Mouse (Mus musculus): ENCODE data around the gene Celf1.

Celf1 gene

DNA sequence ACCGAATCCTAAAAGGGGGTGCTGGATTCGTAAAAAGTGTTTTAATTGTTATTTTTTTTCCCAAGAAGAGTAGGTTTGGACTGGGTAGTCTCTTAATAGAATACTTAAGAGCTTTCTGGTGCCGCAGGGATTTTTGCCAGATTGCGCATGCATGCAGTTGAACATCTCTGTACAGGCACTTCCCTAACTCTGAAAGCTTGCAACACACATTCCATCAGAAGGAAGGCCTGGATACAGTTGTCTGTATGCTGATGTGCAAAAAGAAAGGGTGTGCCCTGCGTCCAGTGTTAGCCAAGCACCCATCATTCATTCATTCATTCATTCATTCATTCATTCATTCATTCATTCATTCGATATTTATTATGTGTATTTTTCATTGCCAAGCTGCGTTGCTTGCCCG is 432 bp upstream of the Celf1 start:
- DNase-seq (ENCODE audit: low read depth, low spot score), result no peak

DNA sequence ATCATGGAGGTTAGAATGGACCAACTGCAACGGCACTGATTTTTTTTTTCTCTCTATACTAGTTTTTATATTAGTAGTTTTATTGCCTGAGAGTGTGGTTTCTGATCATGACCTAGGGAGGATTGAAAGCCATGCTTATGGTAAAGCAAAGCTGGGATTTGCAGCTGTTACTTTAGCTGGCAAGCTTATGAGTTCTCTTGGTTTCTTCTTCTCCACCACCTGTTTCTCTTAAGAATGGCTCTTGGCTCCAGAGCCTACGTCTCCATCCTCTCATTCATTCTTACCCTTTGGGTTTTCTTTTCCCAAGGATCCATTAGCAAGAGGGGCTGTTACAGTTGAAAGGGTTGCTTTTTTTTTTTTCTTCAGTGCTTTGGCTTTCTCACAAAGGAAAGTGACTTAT is 1.6 kb downstream of the Celf1 start:
- no peak for DNase-seq (ENCODE audit: low read depth, low spot score)

DNA sequence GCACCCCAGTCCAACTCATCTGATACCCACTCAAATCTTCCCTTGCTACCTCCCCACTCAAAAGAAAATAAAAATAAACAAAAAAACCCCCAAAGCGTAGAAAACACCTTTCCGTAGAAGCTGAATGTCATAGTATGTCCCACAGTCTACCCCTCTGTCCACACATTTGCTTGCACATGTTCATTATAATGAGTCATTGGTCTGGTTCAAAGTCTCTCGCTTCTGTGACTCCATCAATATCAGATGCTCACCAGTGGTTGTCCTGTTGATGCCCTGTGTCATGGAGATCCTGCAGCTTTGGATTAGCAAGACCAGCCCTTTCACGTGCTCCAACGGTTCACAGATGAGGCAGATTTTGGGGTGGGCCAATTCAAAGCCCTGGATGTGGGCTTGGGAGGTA is 10.0 kb downstream of the Celf1 start:
- no peak for DNase-seq (ENCODE audit: low read depth, low spot score)

DNA sequence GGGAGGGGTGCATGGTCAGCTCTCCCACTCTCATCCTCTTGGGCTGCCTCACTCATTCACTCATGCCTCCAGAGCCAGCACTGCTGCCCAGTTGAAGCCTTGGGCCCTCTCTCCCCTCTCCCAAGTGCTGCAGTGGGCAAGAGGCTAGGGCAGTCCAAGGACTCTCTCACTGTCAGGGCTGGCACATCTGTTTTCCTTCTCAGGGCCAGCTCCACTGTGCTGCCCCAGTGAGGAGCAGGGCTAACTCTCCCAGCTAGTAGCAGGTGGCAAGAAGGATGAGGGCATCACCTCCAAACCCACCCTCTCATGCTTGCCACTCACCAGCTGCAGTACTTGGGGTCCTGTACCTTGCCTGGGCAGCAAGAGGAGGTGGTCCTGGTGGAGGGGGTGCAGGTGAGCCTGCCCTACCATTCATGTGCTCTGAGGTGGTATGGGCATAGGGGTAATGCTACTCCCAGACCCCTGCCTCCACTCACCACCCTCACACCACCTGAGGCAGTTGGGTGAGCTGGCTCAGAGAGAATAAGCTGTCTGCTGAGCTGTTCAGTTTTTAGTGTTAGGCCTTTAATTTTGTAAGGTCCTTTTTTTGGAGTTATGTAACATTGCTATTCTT is 10.5 kb downstream of the Celf1 start:
- no peak for DNase-seq (ENCODE audit: low read depth, low spot score)

DNA sequence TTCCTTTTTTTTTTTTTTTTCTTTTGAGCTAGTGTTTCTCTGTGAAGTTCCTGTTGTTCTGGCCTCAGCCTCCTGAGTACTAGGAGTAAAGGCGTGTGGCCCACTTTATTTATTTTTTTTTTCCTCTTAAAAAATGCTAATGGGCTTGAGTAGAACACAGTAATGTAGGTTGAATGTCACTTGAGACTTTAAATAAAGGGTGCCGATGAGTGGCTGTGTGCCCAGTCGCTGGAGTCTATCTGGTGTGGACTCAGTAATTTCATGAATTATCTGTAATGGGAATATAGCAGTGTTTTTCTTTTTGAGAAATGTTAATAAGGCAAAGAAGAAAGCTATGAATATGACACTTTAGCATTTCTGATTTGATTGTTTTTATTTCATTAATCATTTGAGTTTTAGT is 13.3 kb downstream of the Celf1 start:
- DNase-seq (ENCODE audit: low read depth, low spot score), result no peak

DNA sequence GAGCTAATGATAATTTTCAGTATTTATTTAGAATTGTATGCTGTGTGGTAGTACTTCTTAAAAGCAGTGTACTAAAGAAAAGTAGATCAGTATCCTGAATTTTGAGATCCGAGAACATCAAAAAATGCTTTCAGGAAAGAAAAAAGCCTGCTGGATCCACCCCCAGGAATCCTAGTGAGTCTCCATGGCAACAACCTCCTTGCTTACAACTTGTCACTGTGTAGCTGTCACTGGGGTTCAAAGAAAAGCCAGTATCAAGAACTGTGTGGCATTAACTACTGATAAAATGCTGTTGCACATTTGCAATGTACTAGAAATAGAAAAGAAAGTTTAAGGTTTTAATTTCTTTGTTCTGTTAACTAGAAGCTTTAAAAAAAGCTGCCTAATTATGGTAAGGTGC is 15.9 kb downstream of the Celf1 start:
- DNase-seq (ENCODE audit: low read depth, low spot score), result no peak

DNA sequence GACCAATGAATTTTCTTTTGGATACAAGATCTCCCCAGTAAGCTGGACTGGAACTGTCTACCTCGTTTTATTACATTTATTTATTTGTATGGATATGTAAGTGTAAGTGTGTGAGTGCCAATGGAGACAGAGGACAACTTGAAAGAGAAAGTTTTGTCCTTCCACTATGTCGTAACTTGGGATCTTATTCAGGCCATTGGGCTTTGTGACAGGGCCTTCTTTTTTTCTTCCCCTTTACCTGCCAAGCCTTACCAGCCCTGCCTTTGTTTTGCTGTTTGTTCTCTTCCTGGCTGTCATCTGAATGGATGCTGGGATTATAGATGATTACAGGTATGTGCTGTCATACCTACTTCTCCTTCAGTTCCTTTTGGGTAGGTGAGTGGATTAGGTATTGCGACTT is 18.7 kb downstream of the Celf1 start:
- DNase-seq (ENCODE audit: low read depth, low spot score), result no peak

DNA sequence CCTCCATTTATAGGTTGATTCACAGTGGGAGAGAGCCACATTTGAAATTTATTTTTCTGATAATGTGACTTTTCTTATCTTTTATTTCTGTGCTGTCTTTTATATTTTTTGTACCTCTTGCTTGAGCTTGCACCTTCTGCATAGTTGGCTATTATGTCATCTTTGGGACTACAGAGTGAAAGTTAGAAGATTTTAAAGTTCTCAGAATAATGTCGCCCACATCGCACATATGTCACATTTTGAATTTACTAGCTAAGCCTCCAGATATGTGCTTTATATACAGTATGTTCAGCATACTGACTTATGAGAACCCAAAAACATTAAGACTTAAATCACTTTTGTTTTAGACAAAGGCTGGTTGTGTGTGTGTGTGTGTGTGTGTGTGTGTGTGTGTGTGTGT is 19.8 kb downstream of the Celf1 start:
- no peak for DNase-seq (ENCODE audit: low read depth, low spot score)

DNA sequence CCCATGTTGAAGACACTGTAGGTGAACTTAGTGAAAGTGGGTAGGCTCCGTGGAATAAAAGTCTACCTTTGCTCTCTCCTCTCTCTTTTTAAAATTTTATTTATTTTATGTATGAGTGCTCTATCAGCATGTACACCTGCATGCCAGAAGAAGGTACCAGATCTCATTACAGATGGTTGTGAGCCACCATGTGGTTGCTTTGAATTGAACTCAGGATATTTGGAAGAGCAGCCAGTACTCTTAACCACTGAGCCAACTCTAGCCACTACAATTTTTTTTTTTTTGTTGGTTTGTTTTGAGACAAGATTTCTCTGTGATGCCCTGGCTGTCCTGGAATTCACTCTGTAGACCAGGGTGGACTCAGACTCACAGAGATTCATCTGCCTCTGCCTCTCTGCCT is 23.1 kb downstream of the Celf1 start:
- no peak for DNase-seq (ENCODE audit: low read depth, low spot score)

DNA sequence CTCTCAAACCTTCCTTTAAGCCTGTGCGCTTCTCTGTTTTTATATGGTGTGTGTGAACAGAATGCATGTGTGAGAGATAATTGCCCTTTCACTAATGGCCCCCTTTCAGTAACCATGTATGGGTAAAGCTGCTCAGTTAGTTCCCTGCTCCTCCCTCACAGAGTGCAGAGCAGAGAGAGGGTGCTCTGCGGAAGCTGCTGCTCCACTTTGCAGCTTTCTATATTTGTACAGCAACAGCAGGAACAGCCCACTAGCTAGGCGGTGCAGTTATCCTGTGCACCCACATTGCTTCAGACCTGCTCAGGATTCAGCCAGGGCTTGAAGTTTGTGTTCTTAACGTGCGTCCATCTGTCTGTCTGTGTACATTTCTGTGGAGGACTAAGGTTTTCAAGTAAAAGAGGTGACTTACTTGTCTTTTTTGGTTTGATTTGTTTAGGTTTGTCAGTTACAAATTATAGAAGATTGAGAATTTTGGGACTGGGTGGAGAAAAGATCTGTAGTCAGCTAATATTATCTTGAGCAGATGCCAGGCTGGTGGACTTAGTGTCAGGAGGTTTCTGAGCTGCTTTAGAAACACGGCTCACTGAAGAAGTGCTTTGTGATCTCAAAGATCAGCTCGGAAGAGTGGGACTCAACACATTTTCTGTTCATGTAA is 24.8 kb downstream of the Celf1 start:
- no peak for DNase-seq (ENCODE audit: low read depth, low spot score)

DNA sequence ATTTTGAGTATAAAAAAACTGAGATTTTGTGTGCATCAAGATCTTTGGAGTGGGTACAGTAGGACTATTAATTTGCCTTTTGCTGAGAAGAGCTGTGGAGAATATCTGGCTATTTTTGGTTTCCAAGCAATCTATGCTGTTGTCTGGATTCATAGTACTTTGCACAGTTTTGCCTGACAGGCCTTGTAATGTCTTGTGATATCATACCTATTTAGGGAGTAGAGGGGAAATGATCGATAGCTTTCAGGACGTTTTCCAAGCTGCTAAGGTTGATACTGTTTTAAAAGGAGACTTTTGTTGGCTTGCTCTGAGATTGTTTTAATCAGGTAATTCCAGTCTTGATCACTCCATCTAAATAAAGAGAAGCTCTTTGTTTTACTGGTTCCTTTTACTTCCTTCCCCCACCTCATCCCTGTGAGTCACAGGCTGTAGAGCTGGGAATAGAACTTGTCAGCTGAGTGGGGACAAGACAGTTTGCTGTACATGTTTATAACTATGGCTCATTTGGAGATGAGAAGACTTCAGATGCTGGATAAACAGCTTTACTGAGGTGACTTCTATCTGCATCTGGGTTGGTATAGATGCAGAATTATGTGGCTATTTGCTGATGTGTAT is 25.4 kb downstream of the Celf1 start:
- DNase-seq (ENCODE audit: low read depth, low spot score), result no peak

DNA sequence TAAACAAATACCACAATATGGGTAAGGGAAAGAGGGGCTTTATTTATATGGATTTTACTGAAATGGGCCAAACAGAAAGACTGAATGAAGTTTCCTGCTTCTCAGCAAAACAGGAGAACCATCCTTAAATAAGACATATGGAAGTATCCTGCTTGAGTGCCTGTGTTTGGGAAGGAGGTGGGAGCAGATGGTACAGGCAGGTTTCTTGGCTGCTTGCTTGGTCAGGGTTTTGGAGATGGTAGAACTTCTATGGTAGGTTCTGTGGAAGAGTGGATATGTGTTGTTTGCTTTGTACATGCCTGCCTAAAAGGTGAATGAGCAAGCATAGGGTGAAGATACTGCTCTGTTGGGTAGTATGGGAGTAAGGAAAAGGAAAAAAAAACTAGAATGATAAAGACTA is 30.4 kb downstream of the Celf1 start:
- DNase-seq (ENCODE audit: low read depth, low spot score), result no peak

DNA sequence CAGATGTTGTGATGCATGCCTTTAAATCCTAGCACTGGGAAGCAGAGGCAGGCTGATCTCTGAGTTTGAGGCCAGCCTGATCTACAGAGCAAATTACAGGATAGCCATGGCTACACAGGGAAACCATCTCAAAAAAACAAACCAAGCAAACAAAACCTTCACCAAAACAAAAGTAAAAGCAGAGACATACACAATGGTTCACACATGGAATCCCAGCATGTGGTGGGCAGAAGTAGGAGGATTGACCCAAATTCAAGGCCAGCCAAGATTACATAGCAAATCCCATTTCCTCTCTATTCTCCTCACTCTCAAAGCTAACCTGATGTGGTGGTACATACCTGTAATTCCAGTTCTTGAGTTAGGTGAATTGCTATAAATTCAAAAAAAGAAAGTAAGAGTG is 33.9 kb downstream of the Celf1 start:
- no peak for DNase-seq (ENCODE audit: low read depth, low spot score)

DNA sequence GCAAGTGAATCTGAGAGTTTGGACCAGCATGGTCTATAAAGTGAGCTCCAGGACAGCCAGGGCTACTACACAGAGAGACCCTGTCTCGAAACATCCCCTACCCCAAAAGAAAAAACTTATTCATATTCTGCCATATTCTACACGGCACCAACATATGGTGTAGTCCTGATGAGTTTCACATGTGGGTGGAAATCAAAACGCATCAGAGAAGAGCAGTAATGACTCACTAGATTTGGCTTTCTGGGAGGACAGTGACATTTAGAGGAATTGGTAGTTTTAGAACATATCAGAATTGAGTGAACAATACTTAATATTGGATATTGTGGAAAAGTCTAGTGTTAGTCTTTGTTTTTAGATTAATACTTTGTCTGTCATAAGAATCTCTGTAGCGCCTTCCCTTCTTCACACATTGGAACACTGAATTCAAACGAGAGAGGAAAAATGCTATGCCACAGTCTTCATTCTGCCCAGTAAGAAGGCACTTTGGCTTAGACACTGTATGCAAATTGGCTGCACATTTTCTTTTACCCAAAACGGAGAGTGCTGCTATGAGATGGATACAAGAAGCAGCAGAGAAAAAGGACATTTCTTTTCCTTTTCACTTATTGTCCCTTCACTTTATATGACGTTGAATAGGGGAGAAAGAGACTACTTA is 35.1 kb downstream of the Celf1 start:
- DNase-seq (ENCODE audit: low read depth, low spot score), result no peak

DNA sequence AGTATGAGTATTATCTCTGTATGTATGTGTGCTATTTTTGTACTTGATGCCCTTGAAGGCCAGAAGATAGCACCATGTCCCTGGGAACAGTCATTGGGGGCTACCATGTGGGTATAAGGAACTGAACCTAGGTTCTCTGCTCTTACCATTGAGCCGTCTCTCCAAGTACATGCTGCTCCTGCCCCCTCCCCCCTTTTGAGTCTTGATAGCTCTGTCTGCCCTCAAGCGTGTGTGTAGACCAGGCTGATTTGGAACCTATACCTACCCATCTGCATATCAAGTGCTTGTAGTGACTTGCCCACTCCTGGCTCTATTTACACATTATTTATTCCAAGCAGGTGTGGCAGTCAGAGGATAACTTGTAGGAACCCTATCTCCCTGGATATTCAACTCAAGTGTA is 36.4 kb downstream of the Celf1 start:
- DNase-seq (ENCODE audit: low read depth, low spot score), result no peak

DNA sequence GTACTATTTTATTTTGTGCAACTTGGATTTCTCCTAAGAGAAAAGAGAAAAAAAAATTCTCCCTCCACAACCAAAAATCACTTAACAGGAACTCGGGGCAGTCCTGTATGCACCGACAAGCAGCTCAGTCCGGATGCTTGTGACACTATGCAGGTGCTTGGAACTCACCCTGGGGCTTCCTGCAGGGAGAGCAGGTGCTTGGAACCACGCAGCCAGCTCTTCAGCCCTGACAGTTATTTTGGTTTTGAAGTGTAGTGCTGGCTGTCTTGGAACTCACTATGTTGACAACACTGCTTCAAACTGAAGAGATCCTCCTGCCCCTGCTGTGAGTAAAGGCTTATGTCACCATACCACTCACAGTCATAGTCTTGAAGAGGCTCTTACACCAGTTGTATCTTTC is 37.1 kb downstream of the Celf1 start:
- no peak for DNase-seq (ENCODE audit: low read depth, low spot score)

DNA sequence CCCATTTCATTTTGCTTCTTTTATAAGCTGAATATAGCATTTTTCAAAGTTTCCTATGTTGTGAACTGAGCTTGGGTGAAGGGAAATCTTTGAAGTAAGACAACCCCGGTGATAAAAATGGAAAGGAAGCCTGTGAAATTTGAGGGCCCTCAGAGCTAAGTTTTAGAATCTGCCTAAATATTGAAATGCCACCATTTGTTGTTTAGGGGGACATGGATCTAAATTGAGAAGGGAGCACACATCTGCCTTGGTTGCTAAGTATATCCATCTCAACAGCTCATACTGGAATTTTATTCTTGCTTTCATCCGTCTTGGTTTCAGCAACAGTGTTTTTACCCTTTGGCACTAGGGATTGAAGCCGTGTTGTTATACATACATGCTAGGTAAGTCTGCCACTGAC is 45.9 kb downstream of the Celf1 start:
- DNase-seq (ENCODE audit: low read depth, low spot score), result no peak

DNA sequence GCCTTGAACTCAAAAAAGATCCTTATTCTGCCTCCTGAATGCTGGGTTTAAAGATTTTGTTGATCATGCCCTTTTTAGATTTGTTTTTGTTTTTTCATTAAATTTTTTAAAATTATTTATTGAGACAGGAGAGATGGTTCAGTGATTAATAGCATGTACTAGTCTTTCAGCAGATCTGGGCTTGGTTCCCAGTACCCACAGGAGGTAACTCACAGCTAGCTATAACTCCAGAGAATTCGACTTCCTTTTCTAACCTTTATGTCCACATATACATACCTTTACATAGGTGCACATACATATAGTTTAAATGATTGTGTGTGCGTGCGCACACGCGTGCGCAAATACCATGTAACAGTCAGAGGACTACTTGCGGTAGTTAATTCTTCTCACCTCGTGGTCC is 68.4 kb downstream of the Celf1 start:
- DNase-seq (ENCODE audit: low read depth, low spot score), result no peak

DNA sequence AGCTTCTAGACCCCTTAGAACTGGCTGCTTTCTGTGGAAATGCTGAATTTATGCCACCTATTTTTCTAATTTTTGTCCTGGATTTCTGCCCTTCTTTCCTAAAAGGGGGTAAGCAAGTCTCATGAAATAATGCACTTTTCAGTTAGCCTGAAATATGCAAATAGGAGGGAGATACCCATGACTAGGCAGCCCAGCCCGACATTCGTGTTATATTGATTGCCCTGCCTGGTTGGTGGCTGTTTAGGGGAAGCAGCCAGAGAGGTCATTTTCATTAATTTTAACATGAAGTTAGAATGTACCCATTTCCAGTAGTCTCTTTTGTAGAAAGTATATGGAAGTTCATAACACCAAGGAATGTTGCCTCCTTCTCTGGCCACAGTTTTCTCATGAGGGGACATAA is 73.7 kb downstream of the Celf1 start:
- DNase-seq (ENCODE audit: low read depth, low spot score), result no peak

DNA sequence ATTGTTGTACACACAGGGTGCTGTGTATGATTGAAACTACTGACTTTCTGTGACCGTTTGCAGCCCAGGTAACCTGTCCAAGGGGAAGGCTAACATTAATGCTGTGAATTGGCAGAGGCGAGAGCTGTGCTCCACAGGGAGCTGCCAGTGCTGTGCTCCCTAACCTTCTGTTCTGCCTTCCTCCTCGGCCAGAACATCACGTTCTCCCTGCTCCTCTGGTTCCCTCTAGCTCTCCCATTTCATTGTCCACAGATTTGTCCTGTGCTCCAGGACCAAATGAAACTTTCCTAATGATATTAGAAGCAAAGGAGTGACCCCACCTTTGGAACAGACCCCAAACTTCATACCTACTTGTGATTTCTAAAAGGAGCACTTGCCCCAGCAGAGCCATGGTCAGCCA is 75.2 kb downstream of the Celf1 start:
- no peak for DNase-seq (ENCODE audit: low read depth, low spot score)

DNA sequence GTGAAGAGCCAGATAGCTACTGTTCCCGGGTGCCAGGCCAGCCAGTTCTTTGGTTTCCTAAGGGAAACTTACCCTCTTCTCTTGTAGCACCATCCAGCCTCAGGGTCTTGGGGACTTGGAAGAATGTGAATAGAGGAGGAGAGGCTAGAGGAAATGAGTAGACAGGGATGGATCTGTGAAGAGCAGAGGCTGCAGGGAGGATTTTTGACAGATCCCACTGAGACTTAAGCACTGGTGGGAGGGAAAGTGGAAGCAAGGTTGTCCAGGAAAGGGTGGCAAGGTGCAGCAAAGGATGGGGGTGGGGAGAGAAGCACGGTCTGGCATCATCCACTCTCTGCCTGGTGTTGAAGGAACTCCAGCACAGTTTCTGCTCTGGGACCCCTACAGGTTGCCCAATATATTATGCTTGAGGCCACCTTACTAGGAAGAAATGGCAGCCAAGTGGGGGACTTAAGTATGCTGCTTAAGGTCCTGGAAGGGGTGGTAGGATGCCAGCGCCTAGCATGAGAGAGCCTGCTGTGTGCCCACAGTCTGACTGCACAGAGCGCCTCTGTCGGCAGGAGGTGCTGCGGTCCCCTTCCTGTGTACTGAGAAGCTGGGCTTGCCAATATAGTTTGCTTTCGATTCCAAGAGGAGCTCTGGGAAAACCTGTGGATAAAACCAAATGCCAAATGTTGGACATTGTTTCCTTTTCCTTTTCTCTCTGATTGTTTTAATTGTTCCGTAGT is 78.0 kb downstream of the Celf1 start:
- DNase-seq (ENCODE audit: low read depth, low spot score), result no peak

DNA sequence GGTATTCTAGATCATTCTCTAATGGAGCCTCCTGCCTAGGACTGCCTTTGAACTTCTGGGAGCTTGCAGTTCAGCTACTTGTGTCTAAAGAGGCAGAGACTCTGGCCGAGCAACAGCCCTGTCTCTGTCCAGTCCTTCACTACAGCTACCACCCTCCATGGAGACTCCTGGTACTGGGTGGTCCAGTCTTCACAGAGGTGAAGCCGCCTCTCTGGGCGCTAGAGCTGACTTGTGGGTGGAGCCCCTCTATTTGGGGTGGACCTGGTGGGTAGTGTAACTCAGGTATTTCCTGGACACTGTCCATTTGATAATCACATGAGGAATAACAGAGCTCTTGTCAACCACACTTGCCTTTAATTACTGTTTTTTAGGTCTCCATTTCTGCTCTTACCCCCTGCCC is 79.7 kb downstream of the Celf1 start:
- no peak for DNase-seq (ENCODE audit: low read depth, low spot score)

Data from retina, adult 2 months (tissue).